Mouse (Mus musculus) brain, embryonic 14.5 days (tissue): ENCODE measurements around the gene Gm12248.

Experiments used
- CTCF ChIP-seq: fragments of 200-500 bp; IDR thresholded peaks from 2 replicates; pipeline ENCODE4 v1.5.1; 2012; ENCODE audit warnings: inconsistent platforms, mild to moderate bottlenecking, moderate library complexity, borderline replicate concordance; ENCODE audit not compliant: insufficient read depth, insufficient read length; ENCODE audit errors: extremely low read depth
- POLR2A ChIP-seq: fragments of 200-500 bp; IDR thresholded peaks from 2 replicates; pipeline ENCODE4 v1.6.1; 2012; ENCODE audit warnings: mild to moderate bottlenecking, inconsistent platforms, borderline replicate concordance; ENCODE audit not compliant: poor library complexity, insufficient read depth, insufficient read length, severe bottlenecking; ENCODE audit errors: extremely low read depth

GRCm38 (mm10) chr11:58125021-58125420 lies 32.1 kb upstream of the Gm12248 start:
- TF ChIP-seq POLR2A (no peak), CTCF (no peak)
